Mouse (Mus musculus): ENCODE results near the gene Lrrc8d.

DNA sequence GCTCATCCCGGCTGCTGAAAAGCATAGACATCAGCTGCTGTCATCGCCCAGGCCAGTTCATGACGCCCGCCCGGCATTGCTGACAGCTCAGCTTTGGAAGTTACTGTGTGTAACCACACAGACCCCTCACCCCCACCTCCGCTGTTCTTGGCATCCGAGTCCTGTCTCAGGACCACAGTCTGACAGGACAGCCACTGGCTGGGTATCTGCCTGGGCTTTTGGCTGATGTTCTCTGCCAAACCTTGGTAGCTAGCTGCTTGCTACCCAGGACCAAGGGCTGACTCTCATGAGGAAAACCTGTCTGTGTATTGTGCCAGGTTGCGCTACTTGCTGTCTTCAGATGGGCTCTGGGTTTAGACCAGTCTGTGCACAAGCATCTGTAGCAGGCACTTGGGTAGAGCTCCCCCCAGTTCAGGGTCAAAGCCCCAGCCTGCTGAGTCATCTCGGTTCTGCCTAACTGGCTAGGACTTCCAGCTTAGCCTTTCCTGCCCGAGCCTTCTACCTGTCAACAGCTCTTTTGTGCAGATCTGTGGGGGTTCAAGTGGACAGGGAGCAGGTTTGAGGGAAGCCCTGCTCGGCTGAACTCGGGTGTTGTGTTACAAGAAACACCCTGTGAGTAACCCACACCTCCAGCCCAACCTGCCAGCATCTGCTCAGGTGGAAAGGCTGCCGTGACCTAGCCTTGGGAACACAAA lies 93.2 kb downstream of the Lrrc8d start:
- TF ChIP-seq CTCF (IDR thresholded peaks at IDR 0.05; ENCODE audit: low read depth) (no peak), EP300 (IDR thresholded peaks at IDR 0.05; ENCODE audit: low read depth) (no peak)

Measured in liver, postnatal 0 days (tissue).